Mouse (Mus musculus) small intestine, adult 2 months (tissue): ENCODE measurements around the gene Plin2.

Experiments used
- CTCF ChIP-seq: fragments of 200-500 bp; IDR thresholded peaks from 2 replicates; pipeline ENCODE4 v1.5.1; 2012; ENCODE audit warnings: low read depth, mild to moderate bottlenecking, control low read depth, inconsistent platforms, low read length, moderate library complexity, mixed read lengths; ENCODE audit not compliant: insufficient replicate concordance, insufficient read length; ENCODE audit errors: extremely low read depth
- POLR2A ChIP-seq: fragments of 200-500 bp; IDR thresholded peaks from 2 replicates; pipeline ENCODE4 v1.6.1; 2012; ENCODE audit warnings: low read depth, mild to moderate bottlenecking, control low read depth, inconsistent platforms, low read length, moderate library complexity

DNA sequence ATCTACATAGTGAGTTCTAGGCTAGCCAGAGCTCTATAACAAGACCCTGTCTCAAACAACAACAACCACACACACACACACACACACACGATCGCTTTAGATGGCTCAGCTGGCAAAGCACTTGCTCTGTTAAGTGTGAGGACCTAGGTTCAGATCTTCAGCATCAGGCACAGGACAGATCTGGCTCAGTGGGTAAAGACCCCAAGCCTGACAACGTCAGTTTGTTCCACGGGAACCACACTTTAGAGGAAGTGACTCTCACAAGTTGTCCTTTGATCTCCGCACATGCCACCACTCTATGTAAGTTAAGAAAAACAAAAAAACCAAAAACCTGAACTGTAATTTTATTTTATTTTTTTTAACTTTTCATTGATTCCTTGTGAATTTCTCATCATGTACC is 13.4 kb upstream of the Plin2 start:
- TF ChIP-seq POLR2A (no peak), CTCF (no peak)
